Mouse (Mus musculus) lung, postnatal 0 days (tissue): ENCODE data around the gene Kcnq1. TPM values are rescaled to one million over a fixed set of nuclear protein-coding genes. Genes with fewer than 3 reads are reported as not detected.

Source experiments
- ATAC-seq: fragments of 200-750 bp; cut with Nextera tagmentation; 2 replicates; pipeline ENCODE4 v1.8.0; 2017; ENCODE audit warnings: moderate library complexity
- DNase-seq: peaks from one replicate; pipeline ENCODE4 v3.0.0-alpha.2; 2016; ENCODE audit warnings: low spot score
- H3K27ac ChIP-seq: fragments of 300-500 bp; sonication (generic); 2 replicates; pipeline ENCODE4 v1.5.1; 2014; ENCODE audit warnings: antibody characterized with exemption, mild to moderate bottlenecking, low read length, mixed read lengths
- H3K27me3 ChIP-seq: fragments of 300-500 bp; sonication (generic); replicated peaks from 2 replicates; pipeline ENCODE4 v1.6.1; 2014; ENCODE audit warnings: low read length, mixed read lengths; ENCODE audit not compliant: insufficient read depth
- H3K36me3 ChIP-seq: fragments of 300-500 bp; sonication (generic); 2 replicates; pipeline ENCODE4 v1.6.1; 2014; ENCODE audit warnings: low read length, mixed read lengths; ENCODE audit not compliant: insufficient read depth
- H3K4me1 ChIP-seq: fragments of 300-500 bp; sonication (generic); 2 replicates; pipeline ENCODE4 v1.6.1; 2014; ENCODE audit warnings: antibody characterized with exemption, low read depth, low read length, mixed read lengths; ENCODE audit not compliant: insufficient read depth
- H3K4me2 ChIP-seq: fragments of 300-500 bp; sonication (generic); replicated peaks from 2 replicates; pipeline ENCODE4 v1.6.1; 2014; ENCODE audit warnings: low read depth, mild to moderate bottlenecking, low read length, moderate library complexity, mixed read lengths
- H3K4me3 ChIP-seq: fragments of 300-500 bp; sonication (generic); 2 replicates; pipeline ENCODE4 v1.5.1; 2014; ENCODE audit warnings: low read depth, low read length
- H3K9ac ChIP-seq: fragments of 300-500 bp; sonication (generic); replicated peaks from 2 replicates; pipeline ENCODE4 v1.6.1; 2014; ENCODE audit warnings: low read depth, mild to moderate bottlenecking
- H3K9me3 ChIP-seq: fragments of 300-500 bp; sonication (generic); 2 replicates; pipeline ENCODE4 v1.6.1; 2016; ENCODE audit warnings: low read length, mixed read lengths
- CTCF ChIP-seq: IDR thresholded peaks from 2 replicates; pipeline ENCODE4 v1.5.1; 2016; ENCODE audit warnings: antibody characterized with exemption, mild to moderate bottlenecking
- EP300 ChIP-seq: IDR thresholded peaks from 2 replicates; pipeline ENCODE4 v1.6.1; 2016; ENCODE audit warnings: antibody characterized with exemption, mild to moderate bottlenecking, control low read depth
- WGBS: fragments of 180-500 bp; shearing (Covaris S2); extraction: QIAGEN DNeasy Blood & Tissue Kit; methylation state at CpG from one replicate; pipeline ENCODE4 v1.1.7; 2014; 5-methylcytosine and 5-hydroxymethylcytosine counted together
- polyA plus RNA-seq: library from polyadenylated mRNA; unstranded; fragments of >200 nt; fragmentation: Nextera tagmentation; extraction: Ambion mirVana; gene quantifications from 2 replicates; pipeline ENCODE4 v1.2.1, GENCODE M21; 2015

Kcnq1 gene
- polyA plus RNA-seq, 1 experiment from 2014 or later: 11.8 TPM

DNA sequence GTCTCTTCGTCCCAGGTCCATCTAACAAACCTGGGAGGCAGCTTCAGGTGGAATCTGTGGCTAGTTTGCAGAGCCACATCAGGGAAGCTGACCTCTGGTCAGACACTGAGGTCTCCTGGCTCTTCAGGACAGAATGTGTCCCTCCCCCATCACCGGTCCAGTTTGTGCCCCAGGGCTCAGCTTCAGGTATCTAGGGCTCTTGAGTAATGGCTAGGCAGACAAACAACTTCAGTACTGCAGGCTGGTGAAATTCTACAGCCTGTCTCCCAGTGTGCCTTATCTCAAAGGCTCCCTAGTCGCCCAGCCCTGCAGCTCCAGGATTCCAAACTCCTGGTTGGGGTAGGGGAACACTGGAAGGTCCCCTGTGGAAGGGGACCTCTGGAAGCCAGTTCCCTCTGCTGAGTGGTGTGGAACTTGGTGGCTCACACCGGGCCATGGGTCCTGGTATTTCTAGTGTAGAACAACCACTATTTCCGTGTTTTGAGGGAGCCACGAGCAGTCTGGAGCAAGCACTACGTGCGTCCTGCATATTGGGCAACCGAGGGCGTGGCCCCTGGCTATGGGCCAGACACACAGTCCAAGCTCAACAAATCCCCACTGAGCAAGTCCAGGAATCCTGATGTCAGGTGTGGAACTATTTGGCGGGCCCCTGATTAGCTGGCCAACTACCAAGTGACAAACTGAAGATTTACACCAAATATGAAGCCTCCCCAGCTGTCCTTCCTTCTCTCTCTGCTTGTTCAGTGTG lies 207.6 kb downstream of the Kcnq1 start:
- H3K9ac ChIP-seq: no peak overlapping the region
- no peaks in the 10 kb centered on the region for H3K9me3 ChIP-seq
- DNase-seq: peak; percentile 89
- TF ChIP-seq EP300 (peak; percentile 53), CTCF (0 out of 2 replicates have a peak, but pooled peaks have one; percentile 2)
- peaks cover 17% of the 10 kb centered on the region; the same call in 1 of the 2 replicates for H3K4me1 ChIP-seq
- peak overlapping the region; percentile 86 for H3K27ac ChIP-seq
- H3K4me3 ChIP-seq: no peak overlapping the region
- no peaks in the 10 kb centered on the region for H3K27me3 ChIP-seq
- H3K36me3 ChIP-seq: no peaks in the 10 kb centered on the region
- peak; percentile 94 for ATAC-seq
- 26% methylated on average over 11 of the region's 11 CpGs for WGBS
- 0 out of 2 replicates have a peak overlapping the region, but pooled peaks have one; percentile 17 for H3K4me2 ChIP-seq

DNA sequence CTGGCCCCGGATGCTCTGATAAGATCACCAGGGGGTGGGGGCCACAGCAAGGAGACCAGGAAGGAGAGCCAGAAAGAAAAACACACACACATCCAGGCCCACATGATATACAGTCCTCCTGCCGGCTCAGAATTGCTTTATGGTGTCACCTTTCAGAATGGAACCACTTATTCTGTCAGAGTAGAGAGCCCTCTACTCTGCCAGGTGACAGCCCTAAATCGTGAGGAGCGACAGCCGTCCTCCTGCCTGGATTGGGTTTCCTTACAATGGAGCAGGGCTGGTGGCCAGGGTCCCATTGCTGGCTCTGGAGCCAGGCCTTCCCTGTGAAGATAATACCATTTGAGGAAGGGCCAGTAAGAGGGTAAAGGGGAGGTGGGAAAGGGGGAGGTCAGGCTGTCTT lies 212.3 kb downstream of the Kcnq1 start:
- Histone ChIP-seq H3K9me3 (no peaks in the 10 kb centered on the region), H3K4me3 (no peak overlapping the region), H3K4me2 (no peak overlapping the region), H3K27me3 (no peaks in the 10 kb centered on the region), H3K27ac (no peak overlapping the region), H3K36me3 (no peaks in the 10 kb centered on the region), H3K9ac (no peak overlapping the region), H3K4me1 (peaks cover 9% of the 10 kb centered on the region; the same call in 1 of the 2 replicates)
- ATAC-seq (no peak), DNase-seq (no peak)
- no peak for TF ChIP-seq EP300
- no peak for TF ChIP-seq CTCF
- WGBS: 35% methylated on average over 5 of the region's 5 CpGs

DNA sequence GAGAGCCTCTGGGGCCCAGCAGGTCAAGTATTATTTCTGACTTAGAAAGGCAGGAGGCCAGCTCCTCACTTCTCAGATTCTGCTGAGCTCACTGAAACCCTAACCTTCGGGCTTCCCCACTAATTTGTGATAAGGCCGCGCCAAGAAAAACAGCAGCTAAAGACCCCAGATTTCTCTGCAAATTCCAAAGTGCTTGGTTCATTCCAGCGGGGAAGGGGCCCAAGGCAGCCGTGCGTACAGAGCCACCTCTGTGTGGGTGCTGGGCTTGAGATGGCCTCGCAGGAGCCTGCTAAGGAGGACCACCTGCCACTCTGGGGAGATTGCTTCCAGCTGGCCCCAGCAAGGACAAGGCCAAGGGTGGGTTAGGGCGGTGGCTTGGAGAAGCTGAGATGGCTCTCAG lies 214.2 kb downstream of the Kcnq1 start:
- Histone ChIP-seq H3K27me3 (no peaks in the 10 kb centered on the region), H3K9me3 (no peaks in the 10 kb centered on the region), H3K9ac (no peak overlapping the region), H3K4me3 (no peak overlapping the region), H3K4me1 (no peaks in the 10 kb centered on the region), H3K36me3 (no peaks in the 10 kb centered on the region), H3K4me2 (no peak overlapping the region), H3K27ac (no peak overlapping the region)
- WGBS: 39% methylated on average over 8 of the region's 8 CpGs
- ATAC-seq (no peak; the same call in 1 of the 2 replicates), DNase-seq (no peak)
- TF ChIP-seq EP300 (no peak), CTCF (no peak)

DNA sequence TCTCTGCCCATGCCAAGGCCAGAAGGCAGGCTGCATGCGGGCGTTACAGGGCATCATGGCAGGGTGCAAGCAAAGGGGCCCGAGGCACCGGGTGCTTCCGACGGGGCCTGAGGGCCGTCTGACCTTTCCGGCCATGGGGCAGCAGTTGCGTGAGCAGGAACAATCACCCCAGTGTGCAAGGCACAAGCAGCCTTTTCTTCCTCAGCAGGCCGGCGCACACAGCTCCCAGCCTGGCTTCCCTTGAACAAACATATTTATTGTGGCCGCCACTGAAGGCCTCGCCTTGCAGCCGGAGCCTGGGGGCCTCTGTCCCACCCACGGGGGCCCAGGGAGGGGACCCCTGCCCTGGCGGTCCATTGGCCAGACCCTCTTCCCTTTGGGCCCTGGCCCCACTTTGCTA lies 218.9 kb downstream of the Kcnq1 start:
- no peaks in the 10 kb centered on the region for H3K36me3 ChIP-seq
- H3K4me1 ChIP-seq: no peaks in the 10 kb centered on the region
- ATAC-seq: no peak
- 73% methylated on average over 16 of the region's 16 CpGs for WGBS
- no peak overlapping the region for H3K27ac ChIP-seq
- no peak overlapping the region for H3K9ac ChIP-seq
- no peaks in the 10 kb centered on the region for H3K9me3 ChIP-seq
- no peak for DNase-seq
- H3K4me2 ChIP-seq: no peak overlapping the region
- no peaks in the 10 kb centered on the region for H3K27me3 ChIP-seq
- no peak for TF ChIP-seq CTCF
- TF ChIP-seq EP300: no peak
- H3K4me3 ChIP-seq: no peak overlapping the region

DNA sequence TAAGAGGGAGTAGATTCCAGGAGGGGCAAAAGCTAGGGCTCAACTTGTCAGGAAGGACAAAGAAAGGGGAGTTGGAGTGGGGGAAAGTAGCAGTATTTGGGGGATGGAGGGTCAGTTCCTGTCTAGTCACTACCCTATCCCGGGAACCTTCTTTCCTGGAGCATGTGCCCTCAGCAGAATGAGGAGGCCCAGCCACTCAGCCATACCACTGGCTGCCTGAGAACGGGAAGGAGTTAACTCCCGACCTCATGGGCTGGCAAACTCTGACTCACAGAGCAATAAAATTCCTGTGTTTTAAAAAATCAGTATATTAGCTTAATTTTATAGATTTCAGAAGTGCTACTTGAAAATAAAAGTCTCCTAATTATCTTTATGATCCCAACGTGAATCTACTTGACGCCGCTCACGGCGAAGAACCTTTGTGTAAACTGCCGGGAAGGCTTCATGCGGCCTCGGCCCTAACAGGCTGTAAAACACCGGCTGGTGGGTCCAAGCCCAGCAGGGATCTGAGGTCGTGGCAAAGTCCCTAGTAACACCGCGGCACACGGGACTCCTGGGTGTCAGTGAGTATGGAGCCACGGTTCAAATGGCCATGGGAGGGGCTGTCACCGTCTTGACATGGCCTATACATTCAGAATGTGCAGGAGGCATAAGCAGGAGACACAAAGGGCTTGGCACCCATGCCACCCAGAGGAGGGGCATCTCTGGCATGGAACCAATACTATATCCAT lies 222.2 kb downstream of the Kcnq1 start:
- Histone ChIP-seq H3K9me3 (no peaks in the 10 kb centered on the region), H3K4me3 (no peak overlapping the region), H3K9ac (no peak overlapping the region), H3K36me3 (no peaks in the 10 kb centered on the region), H3K4me2 (no peak overlapping the region), H3K4me1 (peaks cover 4% of the 10 kb centered on the region; the same call in 1 of the 2 replicates), H3K27ac (no peak overlapping the region), H3K27me3 (no peaks in the 10 kb centered on the region)
- DNase-seq (no peak), ATAC-seq (no peak)
- TF ChIP-seq CTCF (no peak), EP300 (no peak)
- WGBS: 74% methylated on average over 18 of the region's 18 CpGs

DNA sequence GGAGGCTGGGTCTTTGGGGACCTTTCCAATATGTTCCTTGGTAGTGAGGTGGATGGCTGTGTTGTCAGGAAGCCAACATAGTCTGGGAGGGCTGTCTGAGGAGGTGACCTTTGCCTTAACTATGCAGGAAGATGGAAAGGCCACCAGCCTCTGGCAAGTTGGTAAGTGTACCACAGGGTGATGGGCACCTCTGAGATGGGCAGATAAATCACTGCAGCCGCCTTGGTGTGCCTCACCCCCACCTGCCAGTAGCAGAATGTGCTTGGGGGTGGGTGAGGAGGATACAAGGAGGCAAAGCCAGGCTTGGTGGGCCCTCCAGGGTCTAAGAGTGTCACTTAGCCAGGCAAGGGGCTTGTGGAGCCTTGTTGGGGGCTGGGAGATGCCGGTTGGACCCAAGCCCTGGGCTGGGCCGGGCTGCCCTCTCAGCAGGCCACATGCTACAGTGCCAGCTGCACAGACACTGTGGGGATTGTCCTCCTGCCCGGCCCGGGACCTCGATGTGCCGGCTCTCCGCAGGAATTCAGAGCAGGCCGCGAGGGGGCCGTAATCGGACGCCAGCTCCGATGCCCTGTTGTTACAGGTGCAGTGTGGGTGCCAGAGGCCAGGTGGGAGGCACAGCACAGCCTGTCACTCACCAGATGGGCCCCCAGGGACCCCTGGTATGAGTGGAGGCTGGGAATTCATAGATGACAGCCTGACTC lies 223.1 kb downstream of the Kcnq1 start:
- Histone ChIP-seq H3K4me2 (no peak overlapping the region), H3K27ac (no peak overlapping the region), H3K36me3 (no peaks in the 10 kb centered on the region), H3K27me3 (no peaks in the 10 kb centered on the region), H3K4me3 (no peak overlapping the region), H3K9ac (no peak overlapping the region), H3K9me3 (no peaks in the 10 kb centered on the region), H3K4me1 (peaks cover 10% of the 10 kb centered on the region; the same call in 1 of the 2 replicates)
- TF ChIP-seq CTCF (no peak), EP300 (no peak)
- 81% methylated on average over 14 of the region's 14 CpGs for WGBS
- DNase-seq: no peak
- ATAC-seq: no peak
